Comparison of ENCODE assay signal across 16 mouse cellular contexts in the genomic region with DNA sequence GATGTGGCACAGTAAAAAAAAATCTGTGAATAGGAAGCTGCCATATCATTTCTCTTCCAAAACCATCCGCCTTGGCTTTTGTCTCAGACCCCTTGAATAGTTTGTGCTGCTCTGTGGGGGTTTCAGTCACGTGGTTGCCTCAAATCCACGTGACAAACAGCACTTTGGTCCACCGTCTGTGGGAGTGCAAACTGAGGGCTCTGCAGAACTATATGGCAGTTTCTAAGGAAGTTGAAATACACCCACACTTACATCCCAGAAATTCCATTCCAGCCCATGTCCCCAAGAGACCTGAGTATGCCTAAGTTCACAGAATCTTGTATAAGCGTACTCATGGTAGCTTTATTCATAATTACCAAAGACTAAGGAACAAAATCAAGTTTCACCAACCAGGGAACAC.
A peak's percentile ranks its signal among the peaks of the same experiment; 100 is the strongest.
DNase-seq lines count a peak whose midpoint lies in the region; ATAC-seq and TF ChIP-seq lines count a peak whose summit lies in the region.
"Had no signal": no experiment of that assay in that cellular context is flagged by ENCODE, and none has a peak within 500 bp of the region (broad histone marks: within the 10 kb centered on the region; RNA-seq: fewer than 3 reads in every experiment).

No protein-coding gene starts in this region.

- no peak overlapping the region for H3K27ac ChIP-seq in kidney, postnatal 0 days
- H3K27ac ChIP-seq in forebrain, postnatal 0 days (ENCODE audit: low read depth, low read length): peak overlapping the region; percentile 79
- no peak overlapping the region for H3K27ac ChIP-seq in hindbrain, embryonic 13.5 days
- H3K27ac ChIP-seq: hindbrain, embryonic 12.5 days; liver, embryonic 12.5 days had no signal

- no peaks in the 10 kb centered on the region for H3K36me3 ChIP-seq in kidney, postnatal 0 days (ENCODE audit: insufficient read depth, low read length)
- H3K36me3 ChIP-seq in forebrain, postnatal 0 days (ENCODE audit: insufficient read depth): no peaks in the 10 kb centered on the region
- H3K36me3 ChIP-seq in hindbrain, embryonic 13.5 days: no peaks in the 10 kb centered on the region
- H3K36me3 ChIP-seq: hindbrain, embryonic 12.5 days; liver, embryonic 12.5 days had no signal

- H3K27me3 ChIP-seq in kidney, postnatal 0 days (ENCODE audit: insufficient read depth, low read length): no peaks in the 10 kb centered on the region
- no peaks in the 10 kb centered on the region for H3K27me3 ChIP-seq in forebrain, postnatal 0 days (ENCODE audit: insufficient read depth, low read length)
- no peaks in the 10 kb centered on the region for H3K27me3 ChIP-seq in hindbrain, embryonic 13.5 days
- H3K27me3 ChIP-seq: hindbrain, embryonic 12.5 days; liver, embryonic 12.5 days had no signal

- no peaks in the 10 kb centered on the region; the same call in 1 of the 2 replicates for H3K4me1 ChIP-seq in kidney, postnatal 0 days (replicated peaks; ENCODE audit: insufficient read depth, low read length)
- peaks cover 9% of the 10 kb centered on the region; the same call in 1 of the 2 replicates for H3K4me1 ChIP-seq in forebrain, postnatal 0 days (ENCODE audit: insufficient read depth)
- 0 out of 2 replicates have a peak, but pooled peaks cover 10% of the 10 kb centered on the region for H3K4me1 ChIP-seq in hindbrain, embryonic 13.5 days (replicated peaks)
- H3K4me1 ChIP-seq: hindbrain, embryonic 12.5 days; liver, embryonic 12.5 days had no signal

- no peaks in the 10 kb centered on the region for H3K9me3 ChIP-seq in kidney, postnatal 0 days (replicated peaks; ENCODE audit: low read length)
- H3K9me3 ChIP-seq in forebrain, postnatal 0 days (ENCODE audit: low read length): no peaks in the 10 kb centered on the region
- no peaks in the 10 kb centered on the region for H3K9me3 ChIP-seq in hindbrain, embryonic 13.5 days
- H3K9me3 ChIP-seq: hindbrain, embryonic 12.5 days had no signal

- H3K9ac ChIP-seq in kidney, postnatal 0 days (ENCODE audit: low read depth, low read length): no peak overlapping the region
- H3K9ac ChIP-seq in forebrain, postnatal 0 days: no peak overlapping the region
- no peak overlapping the region for H3K9ac ChIP-seq in hindbrain, embryonic 13.5 days
- H3K9ac ChIP-seq: hindbrain, embryonic 12.5 days; liver, embryonic 12.5 days had no signal

- TF ChIP-seq CTCF in kidney, postnatal 0 days (IDR thresholded peaks at IDR 0.05; ENCODE audit: low read depth): no peak
- TF ChIP-seq CTCF in forebrain, postnatal 0 days (IDR thresholded peaks at IDR 0.05; ENCODE audit: low read depth): no peak

- no peak overlapping the region for H3K4me3 ChIP-seq in kidney, postnatal 0 days (replicated peaks; ENCODE audit: low read depth, low read length)
- no peak overlapping the region for H3K4me3 ChIP-seq in forebrain, postnatal 0 days (ENCODE audit: low read depth, low read length)
- no peak overlapping the region for H3K4me3 ChIP-seq in hindbrain, embryonic 13.5 days
- H3K4me3 ChIP-seq: hindbrain, embryonic 12.5 days; liver, embryonic 12.5 days had no signal

- 37% methylated on average over 5 of the region's 5 CpGs for WGBS in kidney, postnatal 0 days
- 48% methylated on average over 5 of the region's 5 CpGs for WGBS in forebrain, postnatal 0 days
- WGBS in hindbrain, embryonic 13.5 days: 56% methylated on average over 5 of the region's 5 CpGs

- intact Hi-C loops in left cerebral cortex, postnatal 14 days (cut with DNase I): loop anchor here (2.0 to 5.0 kb wide), 4 partner anchors 71 to 239 kb away; no protein-coding TSS in a partner anchor

- H3K4me2 ChIP-seq in kidney, postnatal 0 days (ENCODE audit: low read length): no peak overlapping the region
- H3K4me2 ChIP-seq in forebrain, postnatal 0 days (ENCODE audit: low read depth): no peak overlapping the region
- no peak overlapping the region for H3K4me2 ChIP-seq in hindbrain, embryonic 13.5 days
- H3K4me2 ChIP-seq: hindbrain, embryonic 12.5 days; liver, embryonic 12.5 days had no signal

- ATAC-seq in kidney, postnatal 0 days (replicated peaks; ENCODE audit: low FRiP score, low read depth): no peak
- ATAC-seq in forebrain, postnatal 0 days: no peak
- no peak for ATAC-seq in hindbrain, embryonic 13.5 days (ENCODE audit: low FRiP score)
- ATAC-seq: liver, embryonic 12.5 days; midbrain, embryonic 16.5 days had no signal

- DNase-seq in kidney, postnatal 0 days (ENCODE audit: low spot score): peak; percentile 25
- DNase-seq in kidney, adult 9 months: no peak
- DNase-seq in brain, adult 2 months (ENCODE audit: low read depth, low spot score): peak; percentile 86
- peak; percentile 45 for DNase-seq in forebrain, postnatal 0 days
- peak; percentile 72 to 87 for DNase-seq in left cerebral cortex, postnatal 14 days (ENCODE audit: low spot score in 2 of 2)
- no peak for DNase-seq in urinary bladder, postnatal 10 days (ENCODE audit: low spot score)
- no peak for DNase-seq in spleen, postnatal 4 days (ENCODE audit: low spot score in 2 of 2)
- DNase-seq: B cell, adult 2 months; cerebellum, adult 9-11 months; gastrocnemius, postnatal 14 days; spleen, adult 18-20 months; thymus, postnatal 14 days had no signal

Comparison
In these comparisons a context has a peak if more than half of its experiments do, and no peak if none do; other contexts are left out.
1. DNase-seq: peak in kidney, postnatal 0 days (single experiment), brain, adult 2 months (single experiment), forebrain, postnatal 0 days (single experiment) and left cerebral cortex, postnatal 14 days (2 of 2); none in kidney, adult 9 months (single experiment), urinary bladder, postnatal 10 days (single experiment) and spleen, postnatal 4 days (0 of 2).